Mouse (Mus musculus) megakaryocyte, embryonic 14.5 days (primary cell): Measurements from ENCODE around the gene Mrpl42. TPM values are rescaled to one million over a fixed set of nuclear protein-coding genes. Genes with fewer than 3 reads are reported as not detected.

Experiments
- H3K27me3 ChIP-seq: replicated peaks from 2 replicates; pipeline ENCODE3; 2012; ENCODE audit warnings: inconsistent platforms
- H3K36me3 ChIP-seq: replicated peaks from 2 replicates; pipeline ENCODE3; 2012; ENCODE audit warnings: low read length, inconsistent platforms, mixed read lengths
- H3K4me1 ChIP-seq: 2 replicates; pipeline ENCODE4 v1.6.1; 2012; ENCODE audit warnings: inconsistent platforms
- H3K4me3 ChIP-seq: replicated peaks from 2 replicates; pipeline ENCODE3; 2012; ENCODE audit warnings: moderate library complexity, mild to moderate bottlenecking, inconsistent platforms
- H3K9me3 ChIP-seq: 2 replicates; pipeline ENCODE4 v1.6.1; 2012; ENCODE audit warnings: inconsistent platforms
- FLI1 ChIP-seq: IDR thresholded peaks from 2 replicates; pipeline ENCODE4 v1.6.1; 2012; ENCODE audit warnings: low read length, inconsistent platforms, mixed read lengths
- GATA1 ChIP-seq: IDR thresholded peaks from 3 replicates; pipeline ENCODE4 v1.6.1; 2012; ENCODE audit warnings: mixed read lengths, low read length, inconsistent platforms, borderline replicate concordance
- polyA plus RNA-seq: library from polyadenylated mRNA; stranded (reverse); fragments of >175 nt; gene quantifications from 2 replicates; pipeline ENCODE4 v1.2.3, GENCODE M21; 2012; ENCODE audit warnings: low replicate concordance; ENCODE audit not compliant: insufficient read depth

Mrpl42 gene
- polyA plus RNA-seq, 1 experiment: 10.3 TPM

GRCm38 (mm10) chr10:95504341-95504740, 2.6 kb upstream of the Mrpl42 start:
- Histone ChIP-seq H3K4me3 (no peak overlapping the region), H3K9me3 (no peaks in the 10 kb centered on the region), H3K4me1 (peaks cover 31% of the 10 kb centered on the region), H3K27me3 (no peaks in the 10 kb centered on the region), H3K36me3 (no peaks in the 10 kb centered on the region)
- no peak for TF ChIP-seq GATA1
- no peak for TF ChIP-seq FLI1

GRCm38 (mm10) chr10:95503443-95504235, 1.9 kb upstream of the Mrpl42 start:
- Histone ChIP-seq H3K4me1 (peaks cover 25% of the 10 kb centered on the region), H3K27me3 (no peaks in the 10 kb centered on the region), H3K9me3 (no peaks in the 10 kb centered on the region), H3K36me3 (peaks cover under 1% of the 10 kb centered on the region), H3K4me3 (no peak overlapping the region)
- TF ChIP-seq GATA1 (no peak), FLI1 (no peak)

- Histone ChIP-seq H3K27me3 (no peaks in the 10 kb centered on the region), H3K36me3 (peaks cover 19% of the 10 kb centered on the region), H3K9me3 (no peaks in the 10 kb centered on the region), H3K4me3 (peak overlapping the region; percentile 100), H3K4me1 (peaks cover 18% of the 10 kb centered on the region; the same call in 1 of the 2 replicates)
- TF ChIP-seq FLI1 (no peak), GATA1 (no peak)
These were observed 707 bp downstream of the Mrpl42 start for GRCm38 (mm10) chr10:95501033-95501432.

- Histone ChIP-seq H3K36me3 (peaks cover 83% of the 10 kb centered on the region), H3K9me3 (peaks cover 23% of the 10 kb centered on the region), H3K27me3 (no peaks in the 10 kb centered on the region), H3K4me3 (no peak overlapping the region), H3K4me1 (no peaks in the 10 kb centered on the region)
- no peak for TF ChIP-seq GATA1
- no peak for TF ChIP-seq FLI1
These were observed 7.5 kb downstream of the Mrpl42 start for GRCm38 (mm10) chr10:95494268-95494667.

GRCm38 (mm10) chr10:95489653-95490052, 12.1 kb downstream of the Mrpl42 start:
- no peaks in the 10 kb centered on the region for H3K4me1 ChIP-seq
- H3K4me3 ChIP-seq: no peak overlapping the region
- TF ChIP-seq GATA1 (no peak), FLI1 (no peak)
- peaks cover 17% of the 10 kb centered on the region for H3K9me3 ChIP-seq
- peaks cover 94% of the 10 kb centered on the region for H3K36me3 ChIP-seq
- no peaks in the 10 kb centered on the region for H3K27me3 ChIP-seq

GRCm38 (mm10) chr10:95477516-95477915, 24.2 kb downstream of the Mrpl42 start:
- Histone ChIP-seq H3K4me3 (no peak overlapping the region), H3K27me3 (peaks cover 3% of the 10 kb centered on the region), H3K9me3 (no peaks in the 10 kb centered on the region), H3K36me3 (peaks cover 23% of the 10 kb centered on the region), H3K4me1 (no peaks in the 10 kb centered on the region)
- TF ChIP-seq FLI1 (no peak), GATA1 (no peak)

- TF ChIP-seq GATA1 (no peak), FLI1 (no peak)
- Histone ChIP-seq H3K4me3 (no peak overlapping the region), H3K36me3 (peaks cover 12% of the 10 kb centered on the region), H3K27me3 (peaks cover 3% of the 10 kb centered on the region), H3K9me3 (no peaks in the 10 kb centered on the region), H3K4me1 (no peaks in the 10 kb centered on the region; the same call in 1 of the 2 replicates)
These were observed 25.8 kb downstream of the Mrpl42 start for GRCm38 (mm10) chr10:95475923-95476322.

GRCm38 (mm10) chr10:95471889-95472547, 29.7 kb downstream of the Mrpl42 start:
- H3K4me3 ChIP-seq: no peak overlapping the region
- H3K36me3 ChIP-seq: no peaks in the 10 kb centered on the region
- H3K4me1 ChIP-seq: no peaks in the 10 kb centered on the region; the same call in 1 of the 2 replicates
- H3K9me3 ChIP-seq: no peaks in the 10 kb centered on the region
- H3K27me3 ChIP-seq: peaks cover 3% of the 10 kb centered on the region
- TF ChIP-seq FLI1: no peak
- TF ChIP-seq GATA1: no peak

GRCm38 (mm10) chr10:95471186-95471585, 30.6 kb downstream of the Mrpl42 start:
- H3K4me1 ChIP-seq: no peaks in the 10 kb centered on the region; the same call in 1 of the 2 replicates
- peaks cover 3% of the 10 kb centered on the region for H3K27me3 ChIP-seq
- H3K36me3 ChIP-seq: no peaks in the 10 kb centered on the region
- TF ChIP-seq GATA1 (no peak), FLI1 (no peak)
- no peak overlapping the region for H3K4me3 ChIP-seq
- no peaks in the 10 kb centered on the region for H3K9me3 ChIP-seq

GRCm38 (mm10) chr10:95468894-95469293, 32.8 kb downstream of the Mrpl42 start:
- no peaks in the 10 kb centered on the region for H3K36me3 ChIP-seq
- H3K4me3 ChIP-seq: no peak overlapping the region
- TF ChIP-seq FLI1 (no peak), GATA1 (no peak)
- no peaks in the 10 kb centered on the region; the same call in 1 of the 2 replicates for H3K4me1 ChIP-seq
- H3K9me3 ChIP-seq: no peaks in the 10 kb centered on the region
- peaks cover 3% of the 10 kb centered on the region for H3K27me3 ChIP-seq
